Mouse (Mus musculus) macrophage (primary cell): ENCODE data around the gene Rpgrip1l. TPM values are rescaled to one million over a fixed set of nuclear protein-coding genes. Genes with fewer than 3 reads are reported as not detected.

ENCODE experiments used
- H3K27ac ChIP-seq: fragments of 350-480 bp; formaldehyde crosslinking; 2 replicates; pipeline ENCODE4 v1.9.0; 2021
- H3K36me3 ChIP-seq: fragments of 350-480 bp; formaldehyde crosslinking; 2 replicates; pipeline ENCODE4 v1.9.0; 2021; ENCODE audit errors: inconsistent target
- H3K4me3 ChIP-seq: fragments of 350-480 bp; formaldehyde crosslinking; 2 replicates; pipeline ENCODE4 v1.9.0; 2021; ENCODE audit errors: inconsistent target
- H3K79me2 ChIP-seq: fragments of 350-480 bp; formaldehyde crosslinking; 2 replicates; pipeline ENCODE4 v1.9.0; 2021; ENCODE audit errors: inconsistent target
- WGBS: methylation state at CpG from one replicate; pipeline ENCODE4 v1.1.7; 2026; ENCODE audit warnings: inconsistent platforms; ENCODE audit not compliant: missing documents; 5-methylcytosine and 5-hydroxymethylcytosine counted together
- polyA plus RNA-seq: library from polyadenylated mRNA; stranded (reverse); fragments of 250-400 nt; gene quantifications from 3 replicates; pipeline ENCODE4 v1.2.4, GENCODE M21; 2018; ENCODE audit warnings: inconsistent platforms

The Rpgrip1l gene
- polyA plus RNA-seq, 1 experiment from 2014 or later: 2.3 TPM

DNA sequence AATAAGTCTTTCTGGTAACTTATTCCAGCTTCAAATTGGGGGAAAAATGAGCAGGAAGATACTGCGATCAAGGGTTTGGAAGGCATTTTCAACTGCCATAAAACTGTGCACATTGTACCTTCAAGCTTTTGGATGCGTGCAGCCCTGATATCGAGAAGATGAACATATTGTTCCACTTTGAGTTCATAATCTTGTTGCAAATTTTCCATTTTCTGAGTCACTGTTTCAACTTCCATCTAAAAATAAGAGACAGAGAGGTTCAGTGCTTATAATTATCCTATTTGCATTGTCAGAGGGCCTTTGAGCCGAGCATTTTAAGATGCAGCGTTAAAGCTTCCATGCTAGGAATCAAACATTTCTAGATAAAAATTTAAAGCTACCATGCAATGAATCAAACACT is 39.6 kb downstream of the Rpgrip1l start:
- Histone ChIP-seq H3K4me3 (no peak overlapping the region), H3K27ac (no peak overlapping the region), H3K36me3 (no peaks in the 10 kb centered on the region), H3K79me2 (no peaks in the 10 kb centered on the region)
- WGBS: 97% methylated on average over 5 of the region's 5 CpGs

DNA sequence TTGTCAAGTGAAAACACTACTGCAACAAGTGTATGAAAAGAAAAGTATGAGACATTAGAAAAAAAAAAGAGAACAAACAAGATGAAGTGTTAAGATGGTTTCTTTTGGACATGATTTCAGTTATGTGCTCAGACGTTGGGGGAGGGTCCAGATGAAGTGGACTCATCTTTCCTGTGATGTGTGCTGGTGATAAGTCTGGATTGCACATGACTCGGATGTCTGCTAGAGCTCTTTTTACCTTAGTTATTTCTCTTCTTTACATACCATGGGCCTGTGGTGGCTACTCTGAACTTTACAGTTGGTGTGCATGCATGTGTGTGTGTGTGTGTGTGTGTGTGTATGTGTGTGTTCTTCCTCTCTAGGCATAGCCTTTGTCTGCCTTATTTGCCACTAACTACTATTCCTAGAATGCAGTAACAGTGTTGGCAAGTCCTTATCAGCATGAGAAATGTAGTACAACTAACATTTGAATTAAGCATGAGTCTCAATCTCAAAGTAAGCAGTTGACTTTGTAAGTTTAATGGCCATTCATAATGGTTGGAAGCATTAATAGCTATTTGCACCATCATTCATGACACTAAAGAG is 43.6 kb downstream of the Rpgrip1l start:
- Histone ChIP-seq H3K79me2 (no peaks in the 10 kb centered on the region), H3K27ac (no peak overlapping the region), H3K4me3 (no peak overlapping the region), H3K36me3 (no peaks in the 10 kb centered on the region)
- WGBS: 52% methylated on average over 2 of the region's 2 CpGs

GRCm38 (mm10) chr8:91264564-91264963 is 48.5 kb downstream of the Rpgrip1l start:
- Histone ChIP-seq H3K36me3 (no peaks in the 10 kb centered on the region), H3K79me2 (no peaks in the 10 kb centered on the region), H3K4me3 (no peak overlapping the region), H3K27ac (no peak overlapping the region)

GRCm38 (mm10) chr8:91263939-91264338 is 49.1 kb downstream of the Rpgrip1l start:
- no peak overlapping the region for H3K27ac ChIP-seq
- H3K4me3 ChIP-seq: no peak overlapping the region
- 100% methylated on average over 3 of the region's 3 CpGs for WGBS
- H3K79me2 ChIP-seq: no peaks in the 10 kb centered on the region
- H3K36me3 ChIP-seq: no peaks in the 10 kb centered on the region

GRCm38 (mm10) chr8:91261598-91261997 is 51.5 kb downstream of the Rpgrip1l start:
- Histone ChIP-seq H3K36me3 (no peaks in the 10 kb centered on the region), H3K79me2 (no peaks in the 10 kb centered on the region), H3K27ac (no peak overlapping the region), H3K4me3 (no peak overlapping the region)
- WGBS: 67% methylated on average over 2 of the region's 2 CpGs

- Histone ChIP-seq H3K27ac (no peak overlapping the region), H3K4me3 (no peak overlapping the region), H3K36me3 (no peaks in the 10 kb centered on the region), H3K79me2 (no peaks in the 10 kb centered on the region)
- 42% methylated on average over 6 of the region's 6 CpGs for WGBS
Measured at GRCm38 (mm10) chr8:91250966-91251365, 62.1 kb downstream of the Rpgrip1l start.

- Histone ChIP-seq H3K4me3 (no peak overlapping the region), H3K36me3 (no peaks in the 10 kb centered on the region), H3K27ac (no peak overlapping the region), H3K79me2 (no peaks in the 10 kb centered on the region)
- WGBS: 88% methylated on average over 9 of the region's 9 CpGs
Measured at GRCm38 (mm10) chr8:91249758-91250466, 63.1 kb downstream of the Rpgrip1l start.

- Histone ChIP-seq H3K4me3 (no peak overlapping the region), H3K27ac (no peak overlapping the region), H3K79me2 (no peaks in the 10 kb centered on the region), H3K36me3 (no peaks in the 10 kb centered on the region)
- 99% methylated on average over 4 of the region's 4 CpGs for WGBS
Measured at GRCm38 (mm10) chr8:91245821-91246454, 67.1 kb downstream of the Rpgrip1l start.

- Histone ChIP-seq H3K36me3 (no peaks in the 10 kb centered on the region), H3K27ac (no peak overlapping the region), H3K79me2 (no peaks in the 10 kb centered on the region), H3K4me3 (no peak overlapping the region)
- WGBS: 100% methylated on average over 1 of the region's 1 CpGs
Measured at GRCm38 (mm10) chr8:91242721-91243120, 70.3 kb downstream of the Rpgrip1l start.

- 75% methylated on average over 8 of the region's 8 CpGs for WGBS
- no peaks in the 10 kb centered on the region for H3K36me3 ChIP-seq
- no peaks in the 10 kb centered on the region for H3K79me2 ChIP-seq
- no peak overlapping the region for H3K27ac ChIP-seq
- no peak overlapping the region for H3K4me3 ChIP-seq
Measured at GRCm38 (mm10) chr8:91241873-91242519, 71.1 kb downstream of the Rpgrip1l start.

- Histone ChIP-seq H3K36me3 (no peaks in the 10 kb centered on the region), H3K4me3 (no peak overlapping the region), H3K27ac (no peak overlapping the region), H3K79me2 (no peaks in the 10 kb centered on the region)
- WGBS: 96% methylated on average over 5 of the region's 5 CpGs
Measured at GRCm38 (mm10) chr8:91241371-91241770, 71.7 kb downstream of the Rpgrip1l start.

DNA sequence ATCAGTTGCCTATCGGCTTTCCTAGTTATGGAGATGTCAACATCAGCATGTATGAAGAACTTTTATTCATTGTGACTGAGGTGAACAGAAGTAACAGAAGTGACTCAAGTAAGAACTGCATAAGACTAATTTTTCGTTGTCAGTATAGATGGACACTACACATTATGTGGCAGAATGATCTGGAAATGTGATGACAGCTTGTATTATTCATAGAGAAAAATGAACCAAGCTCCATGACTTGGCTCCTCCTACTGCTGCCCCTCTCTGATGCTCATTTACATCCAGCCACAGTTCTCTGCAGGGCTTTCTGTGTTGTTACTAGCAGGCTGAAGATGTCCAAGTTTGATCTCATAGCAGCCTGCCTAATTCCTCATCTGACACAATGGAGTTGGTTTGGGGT is 75.9 kb downstream of the Rpgrip1l start:
- WGBS: 100% methylated on average over 2 of the region's 2 CpGs

DNA sequence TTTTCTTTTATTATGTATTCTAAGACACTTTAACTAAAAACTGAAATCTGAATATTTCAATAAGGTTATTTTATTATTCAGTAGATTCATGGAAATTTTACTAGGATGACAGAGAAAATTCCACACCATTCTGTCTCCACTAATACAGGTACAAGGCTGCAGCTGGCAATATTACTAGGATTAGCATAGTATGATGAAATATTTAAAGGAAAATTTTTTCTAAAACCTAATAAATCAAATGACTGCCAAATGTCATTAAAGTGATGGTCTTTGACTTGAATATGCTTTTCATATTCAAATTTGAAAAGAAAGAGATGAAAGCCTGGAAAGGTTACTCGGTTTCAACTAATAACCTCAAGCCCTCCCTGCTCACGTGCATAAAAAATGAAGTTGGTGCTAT is 79.0 kb downstream of the Rpgrip1l start:
- Histone ChIP-seq H3K79me2 (no peaks in the 10 kb centered on the region), H3K4me3 (no peak overlapping the region), H3K27ac (no peak overlapping the region), H3K36me3 (no peaks in the 10 kb centered on the region)
- WGBS: 94% methylated on average over 2 of the region's 2 CpGs

More for the DNA sequence above, 75.9 kb downstream of the Rpgrip1l start:
- no peaks in the 10 kb centered on the region for H3K36me3 ChIP-seq
- H3K4me3 ChIP-seq: no peak overlapping the region
- no peak overlapping the region for H3K27ac ChIP-seq
- no peaks in the 10 kb centered on the region for H3K79me2 ChIP-seq

DNA sequence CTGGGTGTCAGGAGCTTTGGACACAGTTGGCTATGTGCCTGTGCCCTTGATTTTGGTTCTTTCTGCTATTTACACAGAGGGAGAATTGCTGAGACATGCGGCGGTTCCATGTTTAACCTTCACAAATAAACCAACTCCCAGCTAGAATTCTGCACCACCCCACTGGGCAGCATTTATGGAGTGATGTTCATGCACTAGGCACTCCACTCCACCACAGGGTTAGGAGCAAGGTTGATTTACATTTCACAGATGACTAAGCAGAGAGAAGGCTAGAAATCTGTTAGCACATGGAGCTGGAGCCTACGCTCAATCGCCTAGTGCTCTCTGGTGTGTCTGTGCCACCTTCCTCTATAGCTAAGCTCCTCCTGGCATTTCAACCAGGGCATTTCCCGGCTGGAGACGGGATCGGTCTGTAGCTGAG is 85.6 kb downstream of the Rpgrip1l start:
- H3K36me3 ChIP-seq: no peaks in the 10 kb centered on the region
- WGBS: 95% methylated on average over 7 of the region's 7 CpGs
- H3K4me3 ChIP-seq: no peak overlapping the region
- H3K27ac ChIP-seq: no peak overlapping the region
- H3K79me2 ChIP-seq: no peaks in the 10 kb centered on the region

DNA sequence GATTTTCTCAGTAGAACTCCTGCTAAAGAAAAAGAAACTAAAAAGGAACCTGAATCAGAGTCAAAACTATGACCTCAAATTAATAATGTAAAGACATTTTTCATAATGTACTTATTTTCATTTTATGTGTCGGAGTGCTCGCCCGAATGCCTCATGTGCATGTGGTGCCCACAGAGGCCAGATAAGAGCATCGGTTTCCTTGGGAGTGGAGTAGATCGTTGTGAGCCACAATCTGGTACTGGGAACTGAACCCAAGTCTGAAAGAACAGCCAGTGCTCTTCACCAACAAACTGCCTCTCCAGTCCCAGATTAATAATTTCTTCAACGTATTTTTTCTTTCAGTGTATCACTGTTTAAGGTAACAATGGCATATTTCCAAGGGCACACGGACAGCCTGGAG is 88.8 kb downstream of the Rpgrip1l start:
- H3K79me2 ChIP-seq: no peaks in the 10 kb centered on the region
- H3K36me3 ChIP-seq: no peaks in the 10 kb centered on the region
- H3K4me3 ChIP-seq: no peak overlapping the region
- no peak overlapping the region for H3K27ac ChIP-seq
- 93% methylated on average over 6 of the region's 7 CpGs for WGBS
